Mouse (Mus musculus) liver, embryonic 15.5 days (tissue): ENCODE measurements at regions not wholly inside any gene's neighbourhood (a gene's known extent, or its start where the extent isn't known, plus 50 kb on each side); places are given as distances from the start of the nearest gene placed in this dataset.

ENCODE experiments used
- ATAC-seq: fragments of 200-750 bp; cut with Nextera tagmentation; 2 replicates; pipeline ENCODE4 v1.8.0; 2017; ENCODE audit warnings: moderate number of reproducible peaks, mild to moderate bottlenecking, moderate library complexity; ENCODE audit not compliant: insufficient read depth
- H3K27ac ChIP-seq: fragments of 300-500 bp; sonication (generic); replicated peaks from 2 replicates; pipeline ENCODE4 v1.5.1; 2015; ENCODE audit warnings: mild to moderate bottlenecking, inconsistent platforms
- H3K27me3 ChIP-seq: fragments of 300-500 bp; sonication (generic); 2 replicates; pipeline ENCODE4 v1.6.1; 2015; ENCODE audit warnings: mild to moderate bottlenecking, inconsistent platforms
- H3K36me3 ChIP-seq: fragments of 300-500 bp; sonication (generic); replicated peaks from 2 replicates; pipeline ENCODE4 v1.6.1; 2015; ENCODE audit warnings: moderate library complexity, mild to moderate bottlenecking, inconsistent platforms
- H3K4me1 ChIP-seq: fragments of 300-500 bp; sonication (generic); replicated peaks from 2 replicates; pipeline ENCODE4 v1.6.1; 2015; ENCODE audit warnings: inconsistent platforms
- H3K4me2 ChIP-seq: fragments of 300-500 bp; sonication (generic); 2 replicates; pipeline ENCODE4 v1.6.1; 2015; ENCODE audit warnings: moderate library complexity, mild to moderate bottlenecking, inconsistent platforms
- H3K4me3 ChIP-seq: fragments of 300-500 bp; sonication (generic); replicated peaks from 2 replicates; pipeline ENCODE4 v1.5.1; 2015; ENCODE audit warnings: mild to moderate bottlenecking, inconsistent platforms
- H3K9ac ChIP-seq: fragments of 300-500 bp; sonication (generic); 2 replicates; pipeline ENCODE4 v1.6.1; 2015; ENCODE audit warnings: moderate library complexity, mild to moderate bottlenecking, inconsistent platforms
- H3K9me3 ChIP-seq: fragments of 300-500 bp; sonication (generic); replicated peaks from 2 replicates; pipeline ENCODE4 v1.6.1; 2016; ENCODE audit warnings: inconsistent platforms
- WGBS: fragments of 180-500 bp; shearing (Covaris S2); methylation state at CpG from one replicate; pipeline ENCODE4 v1.1.7; 2015; ENCODE audit warnings: mixed read lengths; ENCODE audit not compliant: insufficient replicate concordance; 5-methylcytosine and 5-hydroxymethylcytosine counted together

GRCm38 (mm10) chr8:86214399-86214798 lies 366.1 kb downstream of the Abcc12 start:
- Histone ChIP-seq H3K36me3 (no peaks in the 10 kb centered on the region), H3K4me1 (no peaks in the 10 kb centered on the region)
- 71% methylated on average over 8 of the region's 8 CpGs for WGBS

GRCm38 (mm10) chr8:86212461-86212860 lies 368.0 kb downstream of the Abcc12 start:
- no peak overlapping the region for H3K4me3 ChIP-seq
- H3K9me3 ChIP-seq = no peaks in the 10 kb centered on the region
- no peak overlapping the region for H3K27ac ChIP-seq
- no peaks in the 10 kb centered on the region for H3K4me1 ChIP-seq
- no peak for ATAC-seq
- no peaks in the 10 kb centered on the region for H3K27me3 ChIP-seq
- H3K9ac ChIP-seq = no peak overlapping the region
- no peaks in the 10 kb centered on the region for H3K36me3 ChIP-seq
- WGBS = 71% methylated on average over 2 of the region's 2 CpGs
- H3K4me2 ChIP-seq = no peak overlapping the region

More at GRCm38 (mm10) chr8:86214399-86214798, 366.1 kb downstream of the Abcc12 start:
- H3K4me2 ChIP-seq = no peak overlapping the region
- no peak overlapping the region for H3K4me3 ChIP-seq
- H3K27me3 ChIP-seq = no peaks in the 10 kb centered on the region
- no peak for ATAC-seq
- no peaks in the 10 kb centered on the region for H3K9me3 ChIP-seq
- no peak overlapping the region for H3K27ac ChIP-seq
- H3K9ac ChIP-seq = no peak overlapping the region

GRCm38 (mm10) chr8:86208812-86209262 lies 368.1 kb downstream of the Phkb start:
- 49% methylated on average over 5 of the region's 5 CpGs for WGBS
- peak; percentile 7; the same call in 1 of the 2 replicates for ATAC-seq
- no peaks in the 10 kb centered on the region for H3K4me1 ChIP-seq

GRCm38 (mm10) chr8:86204421-86205229 lies 363.9 kb downstream of the Phkb start:
- no peaks in the 10 kb centered on the region for H3K9me3 ChIP-seq
- no peak overlapping the region for H3K4me2 ChIP-seq
- H3K27me3 ChIP-seq = no peaks in the 10 kb centered on the region
- no peaks in the 10 kb centered on the region for H3K36me3 ChIP-seq
- WGBS = 54% methylated on average over 6 of the region's 6 CpGs
- H3K27ac ChIP-seq = no peak overlapping the region
- no peak overlapping the region for H3K9ac ChIP-seq
- H3K4me3 ChIP-seq = no peak overlapping the region
- no peak for ATAC-seq
- no peaks in the 10 kb centered on the region for H3K4me1 ChIP-seq

More at GRCm38 (mm10) chr8:86208812-86209262, 368.1 kb downstream of the Phkb start:
- H3K27me3 ChIP-seq = no peaks in the 10 kb centered on the region
- H3K4me2 ChIP-seq = no peak overlapping the region
- H3K9me3 ChIP-seq = no peaks in the 10 kb centered on the region
- no peak overlapping the region for H3K27ac ChIP-seq
- no peak overlapping the region for H3K9ac ChIP-seq
- no peaks in the 10 kb centered on the region for H3K36me3 ChIP-seq
- H3K4me3 ChIP-seq = no peak overlapping the region

- no peaks in the 10 kb centered on the region for H3K9me3 ChIP-seq
- H3K9ac ChIP-seq = no peak overlapping the region
- H3K36me3 ChIP-seq = no peaks in the 10 kb centered on the region
- ATAC-seq = peak; percentile 37; the same call in 1 of the 2 replicates
- no peaks in the 10 kb centered on the region for H3K27me3 ChIP-seq
- H3K4me2 ChIP-seq = no peak overlapping the region
- 50% methylated on average over 9 of the region's 9 CpGs for WGBS
- H3K4me3 ChIP-seq = no peak overlapping the region
- no peaks in the 10 kb centered on the region for H3K4me1 ChIP-seq
- H3K27ac ChIP-seq = no peak overlapping the region
These were observed 362.3 kb downstream of the Phkb start for GRCm38 (mm10) chr8:86203107-86203506.

- Histone ChIP-seq H3K27ac (no peak overlapping the region), H3K4me1 (no peaks in the 10 kb centered on the region), H3K9me3 (no peaks in the 10 kb centered on the region), H3K36me3 (no peaks in the 10 kb centered on the region), H3K4me3 (no peak overlapping the region), H3K9ac (no peak overlapping the region), H3K4me2 (no peak overlapping the region), H3K27me3 (no peaks in the 10 kb centered on the region)
- 54% methylated on average over 4 of the region's 4 CpGs for WGBS
- ATAC-seq = no peak
These were observed 361.1 kb downstream of the Phkb start for GRCm38 (mm10) chr8:86201830-86202229.

GRCm38 (mm10) chr8:86192262-86192661 lies 351.5 kb downstream of the Phkb start:
- Histone ChIP-seq H3K36me3 (no peaks in the 10 kb centered on the region), H3K9ac (no peak overlapping the region), H3K4me3 (no peak overlapping the region), H3K27ac (no peak overlapping the region), H3K9me3 (no peaks in the 10 kb centered on the region), H3K4me2 (no peak overlapping the region), H3K27me3 (no peaks in the 10 kb centered on the region), H3K4me1 (no peaks in the 10 kb centered on the region)
- 69% methylated on average over 4 of the region's 4 CpGs for WGBS
- no peak for ATAC-seq

GRCm38 (mm10) chr8:86184671-86185070 lies 343.9 kb downstream of the Phkb start:
- Histone ChIP-seq H3K4me3 (no peak overlapping the region), H3K9me3 (no peaks in the 10 kb centered on the region), H3K27ac (no peak overlapping the region), H3K36me3 (no peaks in the 10 kb centered on the region), H3K9ac (no peak overlapping the region), H3K27me3 (no peaks in the 10 kb centered on the region), H3K4me1 (no peaks in the 10 kb centered on the region), H3K4me2 (no peak overlapping the region)
- 65% methylated on average over 5 of the region's 5 CpGs for WGBS
- no peak for ATAC-seq

- Histone ChIP-seq H3K36me3 (no peaks in the 10 kb centered on the region), H3K4me1 (no peaks in the 10 kb centered on the region), H3K27ac (no peak overlapping the region), H3K9ac (no peak overlapping the region), H3K4me3 (no peak overlapping the region), H3K9me3 (no peaks in the 10 kb centered on the region), H3K27me3 (no peaks in the 10 kb centered on the region), H3K4me2 (no peak overlapping the region)
- 47% methylated on average over 3 of the region's 3 CpGs for WGBS
- no peak for ATAC-seq
These were observed 340.0 kb downstream of the Phkb start for GRCm38 (mm10) chr8:86180793-86181192.

GRCm38 (mm10) chr8:86170091-86170490 lies 329.3 kb downstream of the Phkb start:
- no peak for ATAC-seq
- H3K27ac ChIP-seq = no peak overlapping the region
- H3K9ac ChIP-seq = no peak overlapping the region
- H3K4me3 ChIP-seq = no peak overlapping the region
- WGBS = 43% methylated on average over 1 of the region's 1 CpGs
- no peak overlapping the region for H3K4me2 ChIP-seq
- no peaks in the 10 kb centered on the region for H3K4me1 ChIP-seq
- no peaks in the 10 kb centered on the region for H3K36me3 ChIP-seq
- H3K9me3 ChIP-seq = no peaks in the 10 kb centered on the region
- no peaks in the 10 kb centered on the region for H3K27me3 ChIP-seq

- Histone ChIP-seq H3K36me3 (no peaks in the 10 kb centered on the region), H3K9me3 (no peaks in the 10 kb centered on the region), H3K4me1 (no peaks in the 10 kb centered on the region), H3K27me3 (no peaks in the 10 kb centered on the region), H3K4me3 (no peak overlapping the region), H3K27ac (no peak overlapping the region), H3K9ac (no peak overlapping the region), H3K4me2 (no peak overlapping the region)
- WGBS = 42% methylated on average over 2 of the region's 2 CpGs
- ATAC-seq = no peak
These were observed 324.1 kb downstream of the Phkb start for GRCm38 (mm10) chr8:86164818-86165217.
